Mouse (Mus musculus) spleen, postnatal 36 days (tissue): ENCODE measurements around the gene Olfr1034.
"Not testable (repeated sequence)": the region's sequence is repeated elsewhere in the genome, so short reads cannot be mapped to it uniquely, and the experiment has no call there.

Experiments used
- DNase-seq, 2 experiments: peaks; one replicate each; pipeline ENCODE4 v3.0.0; 2022; ENCODE audit warnings: low spot score in 2 of 2, mixed read lengths in 1 of 2

The Olfr1034 gene

GRCm38 (mm10) chr2:86045561-86045960, at the start of gene Olfr1034:
Gene Olfr1034, plus strand, starts transcription at chr2:86045861.
- no peak for DNase-seq

- DNase-seq: no peak
These were observed 40.4 kb upstream of the Olfr1034 start, which contains the start of gene Olfr1032 for GRCm38 (mm10) chr2:86005240-86005639. Gene Olfr1032, plus strand, starts transcription at chr2:86005540.

DNA sequence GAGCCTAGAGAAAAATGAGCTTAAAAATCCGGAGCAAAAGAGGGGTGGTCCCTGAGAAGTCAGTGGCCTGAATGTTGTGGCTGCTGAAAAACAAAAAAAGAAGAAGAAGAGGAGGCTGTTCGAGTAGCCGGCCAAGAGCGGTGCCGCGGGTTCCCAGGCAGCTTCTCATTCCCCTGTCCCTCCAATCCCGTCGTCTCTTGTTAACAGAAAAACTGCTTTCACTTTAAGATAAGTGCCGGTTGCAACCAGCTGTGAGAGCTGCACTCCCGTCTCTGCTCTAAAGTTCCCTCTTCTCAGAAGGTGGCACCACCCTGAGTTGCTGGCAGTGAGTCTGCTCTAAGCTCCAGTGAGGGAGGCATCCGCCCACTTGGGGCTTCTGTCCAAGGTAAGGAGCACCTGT, 25.3 kb upstream of the Olfr1034 start, which contains the start of gene Olfr1033:
Gene Olfr1033 (plus strand): TSS at position 228 of the 400 bp plus-strand sequence.
- DNase-seq: not testable (repeated sequence)

DNA sequence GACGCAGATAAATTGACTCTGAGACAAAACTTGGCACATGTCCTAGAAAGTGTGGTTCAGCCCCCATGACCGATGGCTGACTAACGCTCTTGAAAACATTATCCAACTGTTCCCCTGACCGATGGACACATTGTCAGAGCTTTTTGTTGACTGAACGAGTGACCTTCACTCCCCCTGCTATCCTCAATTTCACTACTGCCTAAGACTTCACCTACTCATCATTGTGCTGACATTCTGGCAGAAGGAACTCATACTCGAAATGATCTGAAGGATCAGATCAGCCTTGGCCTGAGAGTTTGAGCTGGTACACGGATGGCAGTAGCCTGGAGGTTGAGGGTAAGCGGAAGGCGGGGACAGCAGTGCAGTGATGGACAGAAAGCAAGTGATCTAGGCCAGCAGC, 24.1 kb upstream of the Olfr1034 start:
- not testable (repeated sequence) for DNase-seq

DNA sequence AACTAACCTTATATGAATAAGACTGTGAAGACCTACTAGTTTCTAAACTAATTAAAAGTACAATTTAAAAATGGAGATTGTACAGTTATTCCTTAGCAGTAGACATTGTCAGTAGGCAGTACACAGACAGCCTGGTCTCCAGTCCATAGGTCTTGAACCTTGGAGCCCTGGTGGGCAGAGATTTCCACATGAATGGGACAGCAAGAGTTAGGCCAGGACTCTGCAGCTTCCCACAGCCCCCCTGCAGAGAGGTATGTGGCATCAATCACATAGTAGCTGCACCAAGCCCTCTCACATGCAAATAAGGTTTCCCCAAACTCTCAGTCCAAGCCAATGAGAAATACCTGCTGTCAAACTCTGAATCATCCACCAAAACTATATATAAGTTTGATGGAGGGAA, 5.1 kb downstream of the Olfr1034 start:
- DNase-seq: not testable (repeated sequence)

GRCm38 (mm10) chr2:86063766-86064165, 18.1 kb downstream of the Olfr1034 start:
- not testable (repeated sequence) for DNase-seq

DNA sequence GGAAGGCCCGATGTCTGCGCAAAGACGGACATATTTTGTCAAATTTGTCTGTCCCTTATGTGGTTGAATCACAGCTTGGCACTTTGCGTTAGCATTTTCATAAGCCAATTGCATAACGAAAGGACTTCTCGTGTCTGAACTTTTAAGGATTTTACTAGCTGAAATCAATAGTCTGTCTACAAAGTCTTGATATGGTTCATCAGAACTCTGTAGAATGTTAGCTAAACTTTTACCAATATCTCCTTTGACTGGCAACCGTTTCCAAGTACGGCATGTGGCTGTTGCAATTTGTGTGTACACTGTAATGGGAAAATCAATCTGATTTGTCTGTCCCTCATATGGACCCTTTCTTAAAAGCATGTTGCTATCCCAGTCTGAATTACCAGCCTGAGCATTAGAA, 24.5 kb downstream of the Olfr1034 start:
- no peak for DNase-seq

- DNase-seq: not testable (repeated sequence)
These were observed 28.0 kb downstream of the Olfr1034 start, which contains the start of gene Olfr1036 for GRCm38 (mm10) chr2:86073692-86074091. Gene Olfr1036, plus strand, starts transcription at chr2:86073992.

- DNase-seq: not testable (repeated sequence)
These were observed 34.8 kb downstream of the Olfr1034 start for GRCm38 (mm10) chr2:86080478-86080877.

GRCm38 (mm10) chr2:86087285-86087684, 41.6 kb downstream of the Olfr1034 start, which contains the start of gene Olfr1037:
Gene Olfr1037, minus strand, starts transcription at chr2:86087385.
- DNase-seq: no peak
